Mouse (Mus musculus) intestine, postnatal 0 days (tissue): Measurements from ENCODE around the gene Adam10. TPM values are rescaled to one million over a fixed set of nuclear protein-coding genes. Genes with fewer than 3 reads are reported as not detected.
A peak's percentile ranks its signal among the peaks of the same experiment; 100 is the strongest.

Source experiments
- ATAC-seq: fragments of 200-750 bp; cut with Nextera tagmentation; 2 replicates; pipeline ENCODE4 v1.8.0; 2017; ENCODE audit warnings: mild to moderate bottlenecking, moderate TSS enrichment, moderate library complexity
- H3K27ac ChIP-seq: fragments of 300-500 bp; sonication (generic); 2 replicates; pipeline ENCODE4 v1.5.1; 2014; ENCODE audit warnings: mild to moderate bottlenecking, low read depth, low read length, moderate library complexity
- H3K27me3 ChIP-seq: fragments of 300-500 bp; sonication (generic); replicated peaks from 2 replicates; pipeline ENCODE4 v1.6.1; 2014; ENCODE audit warnings: low read length, mixed read lengths; ENCODE audit not compliant: control insufficient read depth, insufficient read depth
- H3K36me3 ChIP-seq: fragments of 300-500 bp; sonication (generic); 2 replicates; pipeline ENCODE4 v1.6.1; 2014; ENCODE audit warnings: mild to moderate bottlenecking, moderate library complexity; ENCODE audit not compliant: control insufficient read depth, insufficient read depth
- H3K4me1 ChIP-seq: fragments of 300-500 bp; sonication (generic); replicated peaks from 2 replicates; pipeline ENCODE4 v1.6.1; 2014; ENCODE audit warnings: antibody characterized with exemption, low read length, mixed read lengths; ENCODE audit not compliant: control insufficient read depth, insufficient read depth
- H3K4me2 ChIP-seq: fragments of 300-500 bp; sonication (generic); replicated peaks from 2 replicates; pipeline ENCODE4 v1.6.1; 2014; ENCODE audit warnings: low read depth, mild to moderate bottlenecking, moderate library complexity
- H3K4me3 ChIP-seq: fragments of 300-500 bp; sonication (generic); 2 replicates; pipeline ENCODE4 v1.5.1; 2014; ENCODE audit warnings: low read depth, low read length
- H3K9ac ChIP-seq: fragments of 300-500 bp; sonication (generic); 2 replicates; pipeline ENCODE4 v1.6.1; 2014; ENCODE audit warnings: mild to moderate bottlenecking, low read depth, low read length
- H3K9me3 ChIP-seq: fragments of 300-500 bp; sonication (generic); 2 replicates; pipeline ENCODE4 v1.6.1; 2016; ENCODE audit warnings: mixed run types; ENCODE audit not compliant: control insufficient read depth
- CTCF ChIP-seq: sonication (generic); IDR thresholded peaks from 2 replicates; pipeline ENCODE4 v1.5.1; 2016; ENCODE audit warnings: low read depth, mild to moderate bottlenecking, control low read depth, antibody characterized with exemption, moderate library complexity
- WGBS: fragments of 180-500 bp; shearing (Covaris S2); extraction: QIAGEN DNeasy Blood & Tissue Kit; methylation state at CpG from one replicate; pipeline ENCODE4 v1.1.7; 2014; 5-methylcytosine and 5-hydroxymethylcytosine counted together
- polyA plus RNA-seq: library from polyadenylated mRNA; unstranded; fragments of >200 nt; fragmentation: Nextera tagmentation; extraction: Ambion mirVana; gene quantifications from 2 replicates; pipeline ENCODE4 v1.2.1, GENCODE M21; 2015

The Adam10 gene
- polyA plus RNA-seq, 1 experiment from 2014 or later, result 33.5 TPM

DNA sequence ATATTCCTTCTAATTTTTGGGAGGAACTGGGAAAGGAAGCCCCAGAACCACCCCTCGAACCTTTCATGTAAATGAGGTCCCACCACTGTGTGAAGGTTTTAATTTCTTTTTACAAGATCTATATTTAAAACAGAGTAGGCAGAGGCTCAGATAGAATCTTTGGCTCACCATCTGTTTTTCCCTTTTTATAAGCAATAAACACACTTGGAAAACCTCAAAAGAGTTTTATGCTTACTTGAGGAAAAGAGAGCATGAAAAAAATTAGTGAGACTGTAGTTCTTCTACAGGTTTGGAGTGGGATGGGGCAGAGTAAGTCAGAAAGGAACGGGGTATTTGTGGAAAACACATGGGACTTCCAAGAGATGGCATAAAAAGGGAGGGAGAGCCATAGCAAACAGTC lies 26.6 kb upstream of the Adam10 start:
- no peaks in the 10 kb centered on the region for H3K27me3 ChIP-seq
- H3K9ac ChIP-seq, result no peak overlapping the region
- H3K36me3 ChIP-seq, result peaks cover 9% of the 10 kb centered on the region; the same call in 1 of the 2 replicates
- 84% methylated on average over 2 of the region's 2 CpGs for WGBS
- no peak overlapping the region for H3K4me3 ChIP-seq
- TF ChIP-seq CTCF, result no peak
- no peak overlapping the region for H3K4me2 ChIP-seq
- no peak overlapping the region for H3K27ac ChIP-seq
- no peak for ATAC-seq
- H3K4me1 ChIP-seq, result no peaks in the 10 kb centered on the region; the same call in 1 of the 2 replicates
- no peaks in the 10 kb centered on the region for H3K9me3 ChIP-seq

DNA sequence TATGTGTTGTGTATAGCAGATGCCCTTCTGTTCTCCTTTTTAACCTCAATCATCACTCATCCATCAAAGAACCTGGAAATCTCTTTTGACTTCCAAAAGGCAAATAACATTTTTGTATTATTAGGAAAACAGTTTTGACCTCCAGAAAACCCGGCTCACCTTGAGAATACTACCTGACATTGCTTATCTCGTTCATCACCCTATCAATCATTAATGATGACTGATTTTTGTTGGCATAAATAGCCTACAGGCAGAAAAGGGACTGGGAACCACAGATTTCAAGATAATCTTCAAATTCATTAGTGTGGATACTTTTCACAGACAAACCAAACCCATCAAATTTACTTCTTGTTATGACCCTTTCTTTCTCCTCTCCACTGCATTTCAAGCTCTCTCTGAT lies 24.9 kb upstream of the Adam10 start:
- Histone ChIP-seq H3K4me3 (no peak overlapping the region), H3K27me3 (no peaks in the 10 kb centered on the region), H3K27ac (no peak overlapping the region), H3K4me2 (peak overlapping the region; percentile 81), H3K9me3 (no peaks in the 10 kb centered on the region), H3K36me3 (peaks cover 9% of the 10 kb centered on the region; the same call in 1 of the 2 replicates), H3K9ac (no peak overlapping the region), H3K4me1 (no peaks in the 10 kb centered on the region; the same call in 1 of the 2 replicates)
- 45% methylated on average over 2 of the region's 2 CpGs for WGBS
- ATAC-seq, result no peak
- TF ChIP-seq CTCF, result no peak

DNA sequence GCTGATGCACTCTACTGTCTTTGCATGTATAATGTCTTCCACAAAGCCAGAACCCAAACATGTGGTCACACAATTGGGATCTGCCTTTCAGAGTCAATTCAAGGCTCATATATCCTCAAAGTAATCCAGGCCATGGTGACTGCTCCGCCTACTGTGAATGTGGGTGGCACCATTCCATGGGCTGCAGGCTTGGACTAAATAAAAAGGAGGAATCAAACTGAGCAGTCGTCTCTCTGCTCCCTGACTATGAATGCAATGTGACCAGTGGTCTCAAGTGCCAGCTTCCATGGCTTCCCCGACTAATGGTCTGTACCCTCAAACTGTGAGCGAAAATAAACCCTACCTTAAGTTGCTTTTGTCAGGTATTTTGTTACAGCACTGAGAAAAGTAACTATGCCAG lies 24.3 kb upstream of the Adam10 start:
- 79% methylated on average over 4 of the region's 4 CpGs for WGBS
- Histone ChIP-seq H3K9me3 (no peaks in the 10 kb centered on the region), H3K9ac (no peak overlapping the region), H3K27me3 (no peaks in the 10 kb centered on the region), H3K36me3 (peaks cover 6% of the 10 kb centered on the region; the same call in 1 of the 2 replicates), H3K4me3 (no peak overlapping the region), H3K4me2 (peak overlapping the region; percentile 81), H3K4me1 (no peaks in the 10 kb centered on the region; the same call in 1 of the 2 replicates), H3K27ac (no peak overlapping the region)
- no peak for TF ChIP-seq CTCF
- ATAC-seq, result no peak

DNA sequence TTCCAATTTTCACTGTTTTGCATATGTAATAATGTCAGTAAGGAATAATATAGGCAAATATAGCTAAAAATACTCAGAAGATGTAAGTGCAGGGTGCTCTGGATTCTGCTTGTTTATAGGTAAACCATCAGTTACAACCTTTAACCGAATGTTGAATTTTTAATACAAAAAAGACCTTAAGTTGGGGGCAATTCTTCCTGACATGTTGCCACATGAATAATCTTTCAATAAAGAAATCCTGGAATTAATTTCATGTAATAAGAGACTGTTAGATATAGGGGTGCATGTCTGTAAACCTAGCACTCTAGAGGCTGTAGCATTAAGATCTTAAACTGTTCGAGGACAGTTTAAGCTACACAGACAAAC lies 23.1 kb upstream of the Adam10 start:
- H3K4me3 ChIP-seq, result peak overlapping the region; percentile 92
- 25% methylated on average over 2 of the region's 2 CpGs for WGBS

DNA sequence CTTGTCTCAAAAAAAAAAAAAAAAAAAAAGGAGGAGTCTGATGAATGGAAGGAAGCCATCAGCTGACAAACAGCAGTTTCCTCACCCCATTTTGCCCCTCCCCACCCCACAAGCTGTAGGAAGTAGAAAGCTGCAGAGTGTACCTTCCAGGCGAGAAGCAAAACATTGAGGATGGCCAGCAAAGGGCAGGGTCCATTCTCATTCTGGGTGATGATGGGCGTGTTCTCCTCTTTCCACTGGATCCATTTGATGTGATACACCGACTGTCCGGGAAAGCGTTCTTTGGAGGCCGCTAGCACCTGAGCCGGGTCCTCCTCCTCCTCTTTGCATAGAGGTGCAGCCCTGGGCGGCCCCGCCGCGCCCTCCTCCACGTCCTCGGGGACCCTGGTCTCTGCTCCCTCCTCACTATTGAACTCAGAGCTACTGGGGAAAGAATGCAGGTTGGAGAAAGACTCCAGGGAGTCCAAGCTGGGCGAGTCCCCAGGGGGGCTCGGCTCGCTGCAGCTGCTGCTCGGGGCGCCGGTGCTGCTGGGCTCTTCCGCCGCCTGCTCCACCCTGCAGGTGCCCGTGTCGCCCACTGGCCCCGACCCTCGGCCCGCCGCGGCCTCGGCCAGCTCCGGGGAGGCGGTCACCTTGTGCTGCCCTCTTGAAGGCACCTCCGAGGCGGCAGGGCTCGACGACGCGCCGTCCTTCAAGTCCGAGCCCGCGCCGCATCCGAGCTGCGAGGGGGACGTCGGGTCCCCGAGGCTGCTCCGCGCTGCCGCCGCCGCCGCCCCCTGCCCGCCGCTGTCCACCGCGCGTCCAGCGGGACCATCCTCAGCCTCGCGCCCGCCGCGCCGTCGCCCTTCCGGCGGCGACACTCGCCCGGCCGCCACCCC lies 22.4 kb upstream of the Adam10 start, which contains the start of gene Gm10642:
TSS of gene Gm10642 (plus strand) at position 122 of the 878 bp plus-strand sequence.
- no peaks in the 10 kb centered on the region; the same call in 1 of the 2 replicates for H3K4me1 ChIP-seq
- H3K4me2 ChIP-seq, result peak within 1 kb of the TSS; percentile 81
- H3K9me3 ChIP-seq, result no peaks in the 10 kb centered on the region
- no peaks in the 10 kb centered on the region for H3K27me3 ChIP-seq
- H3K27ac ChIP-seq, result peak within 1 kb of the TSS; percentile 95
- peak; percentile 59 for ATAC-seq
- H3K36me3 ChIP-seq, result no peaks in the 10 kb centered on the region
- no peak for TF ChIP-seq CTCF
- peak within 1 kb of the TSS; percentile 92 for H3K4me3 ChIP-seq
- under 1% methylated on average over 65 of the region's 72 CpGs for WGBS
- H3K9ac ChIP-seq, result peak within 1 kb of the TSS; percentile 95

More for the DNA sequence above, 23.1 kb upstream of the Adam10 start:
- H3K4me2 ChIP-seq, result peak overlapping the region; percentile 81
- H3K27ac ChIP-seq, result no peak overlapping the region
- no peaks in the 10 kb centered on the region; the same call in 1 of the 2 replicates for H3K4me1 ChIP-seq
- no peak for ATAC-seq
- H3K9me3 ChIP-seq, result no peaks in the 10 kb centered on the region
- H3K9ac ChIP-seq, result no peak overlapping the region
- TF ChIP-seq CTCF, result no peak
- no peaks in the 10 kb centered on the region for H3K36me3 ChIP-seq
- no peaks in the 10 kb centered on the region for H3K27me3 ChIP-seq

DNA sequence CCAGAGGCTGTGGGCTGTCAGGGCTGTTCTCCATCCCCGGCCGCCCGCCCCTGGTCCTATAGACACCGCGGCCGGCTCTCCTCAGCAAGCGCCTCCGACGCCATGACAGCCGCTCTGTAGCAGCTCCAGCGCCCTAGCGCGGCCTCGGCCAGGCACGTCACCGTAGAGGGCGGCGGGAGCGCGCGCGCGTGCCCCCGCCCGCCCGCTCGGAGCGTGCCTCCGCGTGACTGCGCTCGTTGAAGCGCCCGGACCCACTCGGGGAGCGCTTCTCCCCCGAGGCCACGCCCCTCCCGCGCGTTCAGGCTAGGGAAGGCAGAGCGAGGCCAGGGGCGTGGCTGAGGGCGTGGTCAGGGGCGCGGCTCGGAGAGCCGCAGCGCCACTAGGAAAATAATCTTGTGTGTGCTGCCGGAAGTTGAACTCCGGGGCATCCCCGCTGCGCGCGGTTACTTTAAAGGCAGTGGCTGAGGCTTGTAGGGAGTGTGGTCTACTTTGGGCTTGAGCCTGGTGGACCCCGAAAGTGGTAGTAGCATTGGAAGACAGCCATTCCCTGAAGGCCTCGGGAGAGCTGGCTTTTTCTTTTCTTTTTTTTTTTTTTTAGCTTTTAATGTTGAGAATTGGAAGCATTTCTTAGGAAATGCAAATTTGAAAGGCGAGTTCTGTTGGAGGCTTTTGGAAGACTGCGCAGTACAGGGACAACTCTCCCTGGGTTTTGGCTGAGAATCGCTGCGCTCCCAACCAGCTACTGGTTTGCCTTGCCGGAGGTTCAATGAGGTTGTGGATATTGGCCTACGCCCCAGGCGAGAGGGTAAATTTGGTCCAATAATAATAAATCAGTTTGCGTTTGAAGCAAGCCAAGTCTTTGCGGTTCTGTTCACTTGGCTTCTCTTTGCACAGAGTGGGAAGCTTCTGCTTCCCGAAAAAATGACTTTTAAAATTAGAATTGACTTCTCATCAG lies 21.5 kb upstream of the Adam10 start, which contains the start of gene Mindy2:
TSS of gene Mindy2 (minus strand) at position 162 of the 955 bp plus-strand sequence.
- H3K27me3 ChIP-seq, result no peaks in the 10 kb centered on the region
- peak within 1 kb of the TSS; percentile 95 for H3K9ac ChIP-seq
- H3K4me3 ChIP-seq, result peak within 1 kb of the TSS; percentile 92
- ATAC-seq, result peak; percentile 98
- H3K27ac ChIP-seq, result peak within 1 kb of the TSS; percentile 95
- 1% methylated on average over 67 of the region's 67 CpGs for WGBS
- no peaks in the 10 kb centered on the region for H3K9me3 ChIP-seq
- no peaks in the 10 kb centered on the region; the same call in 1 of the 2 replicates for H3K4me1 ChIP-seq
- TF ChIP-seq CTCF, result 0 out of 2 replicates have a peak, but pooled peaks have one; percentile 14
- peak within 1 kb of the TSS; percentile 81 for H3K4me2 ChIP-seq
- no peaks in the 10 kb centered on the region for H3K36me3 ChIP-seq
